Comparison of ENCODE assay signal across 21 mouse cellular contexts in genomic region chr5:105593630-105594029, GRCm38 (mm10).
A peak's percentile ranks its signal among the peaks of the same experiment; 100 is the strongest.
DNase-seq lines count a peak whose midpoint lies in the region; ATAC-seq and TF ChIP-seq lines count a peak whose summit lies in the region.
"Had no signal": no experiment of that assay in that cellular context is flagged by ENCODE, and none has a peak within 500 bp of the region (broad histone marks: within the 10 kb centered on the region; RNA-seq: fewer than 3 reads in every experiment).

No protein-coding gene starts in this region.

- peak; percentile 67 for ATAC-seq in intestine, embryonic 14.5 days (replicated peaks; ENCODE audit: low FRiP score, low TSS enrichment, low read depth)
- ATAC-seq in intestine, postnatal 0 days, result no peak
- peak; percentile 61; the same call in 1 of the 2 replicates for ATAC-seq in intestine, embryonic 15.5 days
- peak; percentile 56; the same call in 1 of the 2 replicates for ATAC-seq in intestine, embryonic 16.5 days
- ATAC-seq: activated CD4-positive, CD25-positive, alpha-beta regulatory T cell, adult 4 months; CD4-positive, CD25-positive, alpha-beta regulatory T cell, adult 4 months; Patski had no signal

- no peaks in the 10 kb centered on the region for H3K27me3 ChIP-seq in intestine, embryonic 14.5 days (replicated peaks; ENCODE audit: control insufficient read depth, insufficient read depth, low read length)
- H3K27me3 ChIP-seq in intestine, postnatal 0 days (replicated peaks; ENCODE audit: control insufficient read depth, insufficient read depth, low read length), result no peaks in the 10 kb centered on the region
- no peaks in the 10 kb centered on the region for H3K27me3 ChIP-seq in intestine, embryonic 15.5 days (replicated peaks)
- no peaks in the 10 kb centered on the region for H3K27me3 ChIP-seq in intestine, embryonic 16.5 days (replicated peaks; ENCODE audit: control insufficient read depth, insufficient read depth, low read length)
- H3K27me3 ChIP-seq: CH12.LX, Patski had no signal

- H3K4me3 ChIP-seq in intestine, embryonic 14.5 days (ENCODE audit: low read depth, low read length), result no peak overlapping the region
- H3K4me3 ChIP-seq in intestine, postnatal 0 days (ENCODE audit: low read depth, low read length), result no peak overlapping the region
- H3K4me3 ChIP-seq in intestine, embryonic 15.5 days (replicated peaks), result no peak overlapping the region
- H3K4me3 ChIP-seq in intestine, embryonic 16.5 days (ENCODE audit: low read length), result no peak overlapping the region

- peak overlapping the region; percentile 44; the same call in 1 of the 2 replicates for H3K27ac ChIP-seq in intestine, embryonic 14.5 days (ENCODE audit: low read depth)
- H3K27ac ChIP-seq in intestine, postnatal 0 days (ENCODE audit: low read depth, low read length), result no peak overlapping the region
- H3K27ac ChIP-seq in intestine, embryonic 15.5 days, result no peak overlapping the region
- no peak overlapping the region for H3K27ac ChIP-seq in intestine, embryonic 16.5 days (ENCODE audit: low read length)

- TF ChIP-seq CTCF in intestine, postnatal 0 days (IDR thresholded peaks at IDR 0.05; ENCODE audit: low read depth), result no peak

- 42% methylated on average over 9 of the region's 9 CpGs for WGBS in intestine, embryonic 14.5 days
- WGBS in intestine, postnatal 0 days, result 68% methylated on average over 9 of the region's 9 CpGs
- WGBS in intestine, embryonic 15.5 days, result 48% methylated on average over 9 of the region's 9 CpGs
- WGBS in intestine, embryonic 16.5 days, result 58% methylated on average over 9 of the region's 9 CpGs

- H3K4me1 ChIP-seq in intestine, embryonic 14.5 days (replicated peaks; ENCODE audit: control insufficient read depth, insufficient read depth, low read length), result no peaks in the 10 kb centered on the region; the same call in 1 of the 2 replicates
- H3K4me1 ChIP-seq in intestine, postnatal 0 days (replicated peaks; ENCODE audit: control insufficient read depth, insufficient read depth, low read length), result no peaks in the 10 kb centered on the region
- H3K4me1 ChIP-seq in intestine, embryonic 15.5 days (replicated peaks), result no peaks in the 10 kb centered on the region
- no peaks in the 10 kb centered on the region for H3K4me1 ChIP-seq in intestine, embryonic 16.5 days (ENCODE audit: control insufficient read depth, insufficient read depth, low read length)

- H3K36me3 ChIP-seq in intestine, embryonic 14.5 days (ENCODE audit: control insufficient read depth, insufficient read depth, low read length), result no peaks in the 10 kb centered on the region
- H3K36me3 ChIP-seq in intestine, postnatal 0 days (ENCODE audit: control insufficient read depth, insufficient read depth), result no peaks in the 10 kb centered on the region
- no peaks in the 10 kb centered on the region for H3K36me3 ChIP-seq in intestine, embryonic 15.5 days
- no peaks in the 10 kb centered on the region for H3K36me3 ChIP-seq in intestine, embryonic 16.5 days (ENCODE audit: control insufficient read depth, insufficient read depth, low read length)

- H3K9ac ChIP-seq in intestine, embryonic 14.5 days (ENCODE audit: low read length), result no peak overlapping the region
- no peak overlapping the region for H3K9ac ChIP-seq in intestine, postnatal 0 days (ENCODE audit: low read depth, low read length)
- H3K9ac ChIP-seq in intestine, embryonic 15.5 days, result no peak overlapping the region
- no peak overlapping the region for H3K9ac ChIP-seq in intestine, embryonic 16.5 days (ENCODE audit: low read depth, low read length)

- H3K9me3 ChIP-seq in intestine, embryonic 14.5 days (ENCODE audit: control insufficient read depth, low read length), result no peaks in the 10 kb centered on the region
- no peaks in the 10 kb centered on the region for H3K9me3 ChIP-seq in intestine, postnatal 0 days (ENCODE audit: control insufficient read depth)
- no peaks in the 10 kb centered on the region for H3K9me3 ChIP-seq in intestine, embryonic 15.5 days
- H3K9me3 ChIP-seq in intestine, embryonic 16.5 days (ENCODE audit: control insufficient read depth, low read length), result no peaks in the 10 kb centered on the region
- H3K9me3 ChIP-seq: G1E had no signal

- H3K4me2 ChIP-seq in intestine, embryonic 14.5 days (ENCODE audit: low read length), result no peak overlapping the region
- no peak overlapping the region for H3K4me2 ChIP-seq in intestine, postnatal 0 days (replicated peaks; ENCODE audit: low read depth)
- H3K4me2 ChIP-seq in intestine, embryonic 15.5 days (replicated peaks), result no peak overlapping the region
- no peak overlapping the region for H3K4me2 ChIP-seq in intestine, embryonic 16.5 days (ENCODE audit: low read depth, low read length)

- DNase-seq in intestine, embryonic 14.5 days (ENCODE audit: low spot score), result no peak
- DNase-seq in adrenal gland, adult 8-10 months, result no peak
- no peak for DNase-seq in gastrocnemius, adult 8-10 months (ENCODE audit: low spot score in 2 of 2)
- DNase-seq: adrenal gland, adult 2 months; adrenal gland, postnatal 10 days; adrenal gland, postnatal 14 days; adrenal gland, postnatal 25 days; adrenal gland, postnatal 36 days; B cell, adult 2 months; cerebellum, adult 11 months; cerebellum, adult 11-12 months; cerebellum, adult 18-20 months; cerebellum, adult 2 months had no signal
